Mouse (Mus musculus) ES-E14 (cell line): ENCODE measurements around the gene Serpinf2.

Experiments used
- CHD2 ChIP-seq: IDR thresholded peaks from 2 replicates; pipeline ENCODE4 v1.6.1; 2014; ENCODE audit warnings: mild to moderate bottlenecking, low read depth, low read length, inconsistent platforms
- MAFK ChIP-seq: IDR thresholded peaks from 2 replicates; pipeline ENCODE4 v1.6.1; 2014; ENCODE audit warnings: mild to moderate bottlenecking, low read depth, low read length, inconsistent platforms; ENCODE audit not compliant: insufficient read depth
- ZC3H11A ChIP-seq: IDR thresholded peaks from 2 replicates; pipeline ENCODE4 v1.6.1; 2012; ENCODE audit warnings: low read depth, mild to moderate bottlenecking, inconsistent platforms, low read length, borderline replicate concordance
- ZNF384 ChIP-seq: IDR thresholded peaks from 2 replicates; pipeline ENCODE4 v1.6.1; 2012; ENCODE audit warnings: low read depth, low read length, inconsistent platforms

DNA sequence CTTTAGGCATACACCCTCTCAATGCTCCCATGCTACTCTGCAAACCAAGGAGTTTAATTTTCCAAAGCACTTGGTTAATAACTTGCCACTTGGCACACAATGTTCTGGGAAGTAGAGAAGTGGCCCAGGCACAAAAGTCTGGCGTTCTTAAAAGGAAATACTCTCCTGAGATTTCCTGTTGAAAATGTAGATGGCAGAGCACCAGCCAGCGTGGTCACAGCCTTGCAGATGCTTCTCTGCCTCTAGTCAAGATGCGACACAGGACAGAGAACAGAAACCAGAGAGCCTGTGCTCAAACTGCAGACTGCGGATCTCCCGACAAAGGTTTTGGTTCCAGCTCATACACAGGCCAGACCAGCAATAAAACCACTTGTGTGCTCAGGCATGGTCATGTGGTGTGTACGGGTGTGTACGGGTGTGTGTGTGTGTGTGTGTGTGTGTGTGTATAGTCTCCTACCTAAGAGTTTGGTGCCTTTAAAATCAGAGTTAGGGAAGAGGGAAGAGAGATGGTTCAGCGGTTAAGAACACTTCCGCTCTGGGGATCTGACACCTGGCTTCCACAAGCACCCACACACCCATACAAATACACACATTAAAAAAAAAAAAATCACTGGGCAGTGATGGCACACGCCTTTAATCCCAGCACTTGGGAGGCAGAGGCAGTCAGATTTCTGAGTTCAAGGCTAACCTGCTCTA is 15.8 kb upstream of the Serpinf2 start:
- TF ChIP-seq CHD2 (no peak), ZC3H11A (no peak), ZNF384 (no peak), MAFK (no peak)
